Mouse (Mus musculus): ENCODE data around the gene Sik2.

- TF ChIP-seq CTCF (IDR thresholded peaks at IDR 0.05; ENCODE audit: control insufficient read depth, insufficient read depth, low read length) (no peak), POLR2A (IDR thresholded peaks at IDR 0.05; ENCODE audit: borderline replicate concordance, control insufficient read depth, low read depth, low read length) (no peak)
Observed at GRCm38 (mm10) chr9:50946338-50946737, 62.5 kb downstream of the Sik2 start.
